Mouse (Mus musculus): Measurements from ENCODE around the gene Pdgfb. TPM values are rescaled to one million over a fixed set of nuclear protein-coding genes. Genes with fewer than 3 reads are reported as not detected.

Pdgfb gene
- total and polyA plus RNA-seq, 3 experiments = 0.23 to 0.72 TPM; not detected in 1

- TF ChIP-seq RCOR1 (IDR thresholded peaks at IDR 0.05; ENCODE audit: low read depth, low read length) = no peak
- TF ChIP-seq JUND (IDR thresholded peaks at IDR 0.05; ENCODE audit: low read depth, low read length) = no peak
- TF ChIP-seq SMC3 (IDR thresholded peaks at IDR 0.05; ENCODE audit: low read depth, low read length) = no peak
- Histone ChIP-seq H3K9me3 (replicated peaks; ENCODE audit: insufficient read depth, low read length) (no peaks in the 10 kb centered on the region), H3K27ac (ENCODE audit: control insufficient read depth, low read depth, low read length) (no peak overlapping the region), H3K27me3 (ENCODE audit: control insufficient read depth in 1 of 2, insufficient read depth in 2 of 2, low read length in 2 of 2) (peaks cover 0 to 7% of the 10 kb centered on the region in 2 experiments; a peak in 2 of 4 replicates), H3K36me3 (ENCODE audit: control insufficient read depth in 1 of 2, insufficient read depth in 2 of 2, low read length in 2 of 2) (peaks cover 0 to 5% of the 10 kb centered on the region in 2 experiments; a peak in 1 of 4 replicates), H3K79me2 (ENCODE audit: control insufficient read depth, insufficient read depth, low read length, poor library complexity) (no peaks in the 10 kb centered on the region), H3K4me1 (ENCODE audit: control insufficient read depth in 1 of 2, insufficient read depth in 2 of 2, low read length in 2 of 2) (peaks cover 0 to 19% of the 10 kb centered on the region in 2 experiments; a peak in 2 of 4 replicates), H3K9ac (ENCODE audit: control insufficient read depth, low read depth, low read length, poor library complexity, severe bottlenecking) (no peak overlapping the region), H3K4me3 (ENCODE audit: control insufficient read depth in 1 of 2, insufficient read depth in 1 of 2, low read depth in 2 of 2, low read length in 2 of 2) (no peak overlapping the region)
- no peak for DNase-seq (ENCODE audit: low read depth, low spot score)
Observed at GRCm38 (mm10) chr15:80011778-80012526, 2.8 kb downstream of the Pdgfb start.

- Histone ChIP-seq H3K9me3 (replicated peaks; ENCODE audit: insufficient read depth, low read length) (no peaks in the 10 kb centered on the region), H3K27me3 (ENCODE audit: control insufficient read depth in 1 of 2, insufficient read depth in 2 of 2, low read length in 2 of 2) (peaks cover 0 to 7% of the 10 kb centered on the region in 2 experiments; a peak in 2 of 4 replicates), H3K4me1 (ENCODE audit: control insufficient read depth in 1 of 2, insufficient read depth in 2 of 2, low read length in 2 of 2) (peaks cover 0 to 14% of the 10 kb centered on the region in 2 experiments; a peak in 2 of 4 replicates), H3K9ac (ENCODE audit: control insufficient read depth, low read depth, low read length, poor library complexity, severe bottlenecking) (no peak overlapping the region), H3K27ac (ENCODE audit: control insufficient read depth, low read depth, low read length) (no peak overlapping the region), H3K4me3 (ENCODE audit: control insufficient read depth in 1 of 2, insufficient read depth in 1 of 2, low read depth in 2 of 2, low read length in 2 of 2) (no peak overlapping the region), H3K36me3 (ENCODE audit: control insufficient read depth in 1 of 2, insufficient read depth in 2 of 2, low read length in 2 of 2) (peaks cover 0 to 5% of the 10 kb centered on the region in 2 experiments; a peak in 1 of 4 replicates), H3K79me2 (ENCODE audit: control insufficient read depth, insufficient read depth, low read length, poor library complexity) (no peaks in the 10 kb centered on the region)
- no peak for TF ChIP-seq JUND (IDR thresholded peaks at IDR 0.05; ENCODE audit: low read depth, low read length)
- TF ChIP-seq CHD2 (IDR thresholded peaks at IDR 0.05; ENCODE audit: low read length) = no peak
- no peak for TF ChIP-seq ZMIZ1 (IDR thresholded peaks at IDR 0.05; ENCODE audit: low read depth, low read length)
- TF ChIP-seq POLR2AphosphoS5 (IDR thresholded peaks at IDR 0.05; ENCODE audit: borderline replicate concordance, low read depth, low read length) = no peak
- no peak for TF ChIP-seq POLR2AphosphoS2 (IDR thresholded peaks at IDR 0.05; ENCODE audit: low read length)
- no peak for TF ChIP-seq ETS1 (IDR thresholded peaks at IDR 0.05; ENCODE audit: low read depth, low read length)
- TF ChIP-seq NELFE (IDR thresholded peaks at IDR 0.05; ENCODE audit: low read depth, low read length) = no peak
- DNase-seq (ENCODE audit: low read depth, low spot score) = no peak
Observed at GRCm38 (mm10) chr15:80011194-80011593, 3.6 kb downstream of the Pdgfb start.

DNA sequence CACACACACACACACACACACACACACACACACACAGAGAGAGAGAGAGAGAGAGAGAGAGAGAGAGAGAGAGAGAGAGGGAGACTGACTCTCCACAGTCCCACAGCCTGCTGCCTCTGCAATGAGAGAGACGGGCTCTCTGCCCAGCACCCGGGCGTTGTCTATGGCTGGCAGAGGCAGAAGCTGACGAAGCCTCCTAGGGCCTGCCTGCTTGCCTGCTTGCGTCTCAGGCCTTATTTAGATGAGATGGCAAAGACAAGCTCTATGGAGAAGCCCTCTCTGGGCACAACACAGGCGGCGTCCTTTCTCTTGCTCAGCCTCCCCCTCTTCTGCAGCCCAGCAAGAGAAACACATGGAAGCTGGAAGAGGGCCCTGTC is 4.6 kb downstream of the Pdgfb start:
- no peak overlapping the region for H3K4me3 ChIP-seq (ENCODE audit: control insufficient read depth in 1 of 2, insufficient read depth in 1 of 2, low read depth in 2 of 2, low read length in 2 of 2)
- no peak overlapping the region for H3K9ac ChIP-seq (ENCODE audit: control insufficient read depth, low read depth, low read length, poor library complexity, severe bottlenecking)
- H3K9me3 ChIP-seq (replicated peaks; ENCODE audit: insufficient read depth, low read length) = no peaks in the 10 kb centered on the region
- H3K27ac ChIP-seq (ENCODE audit: control insufficient read depth, low read depth, low read length) = no peak overlapping the region
- peaks cover 0 to 7% of the 10 kb centered on the region in 2 experiments; a peak in 2 of 4 replicates for H3K27me3 ChIP-seq (ENCODE audit: control insufficient read depth in 1 of 2, insufficient read depth in 2 of 2, low read length in 2 of 2)
- no peaks in the 10 kb centered on the region for H3K79me2 ChIP-seq (ENCODE audit: control insufficient read depth, insufficient read depth, low read length, poor library complexity)
- no peak for DNase-seq (ENCODE audit: low read depth, low spot score)
- TF ChIP-seq NRF1 (IDR thresholded peaks at IDR 0.05; ENCODE audit: insufficient read depth, low read depth, low read length, poor library complexity, severe bottlenecking) = no peak
- TF ChIP-seq POLR2AphosphoS2 (IDR thresholded peaks at IDR 0.05; ENCODE audit: low read length) = no peak
- no peak for TF ChIP-seq ZNF384 (IDR thresholded peaks at IDR 0.05; ENCODE audit: low read depth, low read length)
- TF ChIP-seq BHLHE40 (IDR thresholded peaks at IDR 0.05; ENCODE audit: borderline replicate concordance, low read depth, low read length) = no peak
- no peak for TF ChIP-seq MEF2A (IDR thresholded peaks at IDR 0.05; ENCODE audit: extremely low read depth, insufficient replicate concordance, low read depth, low read length, poor library complexity, severe bottlenecking)
- no peak for TF ChIP-seq RCOR1 (IDR thresholded peaks at IDR 0.05; ENCODE audit: low read depth, low read length)
- no peak for TF ChIP-seq MAZ (IDR thresholded peaks at IDR 0.05; ENCODE audit: low read depth, low read length)
- TF ChIP-seq USF1 (IDR thresholded peaks at IDR 0.05; ENCODE audit: low read depth, low read length) = no peak
- TF ChIP-seq EP300 (IDR thresholded peaks at IDR 0.05; ENCODE audit: low read depth in 1 of 2, low read length in 2 of 2) = no peak
- TF ChIP-seq CHD1 (IDR thresholded peaks at IDR 0.05; ENCODE audit: low read depth, low read length) = no peak
- no peak for TF ChIP-seq CTCF (IDR thresholded peaks at IDR 0.05 in 2 of 3, conservative IDR thresholded peaks at IDR 0.05 in 1 of 3; ENCODE audit: control insufficient read depth in 1 of 3, insufficient read depth in 1 of 3, low read depth in 2 of 3, low read length in 3 of 3, poor library complexity in 1 of 3, severe bottlenecking in 1 of 3)
- TF ChIP-seq SIN3A (IDR thresholded peaks at IDR 0.05; ENCODE audit: low read length) = no peak
- no peak for TF ChIP-seq RAD21 (IDR thresholded peaks at IDR 0.05; ENCODE audit: low read depth, low read length)
- no peak for TF ChIP-seq USF2 (IDR thresholded peaks at IDR 0.05; ENCODE audit: borderline replicate concordance in 1 of 2, insufficient read depth in 1 of 2, low read depth in 1 of 2, low read length in 2 of 2)
- TF ChIP-seq TBP (IDR thresholded peaks at IDR 0.05; ENCODE audit: low read depth, low read length) = no peak
- no peak for TF ChIP-seq GABPA (IDR thresholded peaks at IDR 0.05; ENCODE audit: low read depth, low read length)
- H3K4me1 ChIP-seq (ENCODE audit: control insufficient read depth in 1 of 2, insufficient read depth in 2 of 2, low read length in 2 of 2) = peaks cover 7 to 13% of the 10 kb centered on the region in 2 experiments
- H3K36me3 ChIP-seq (ENCODE audit: control insufficient read depth in 1 of 2, insufficient read depth in 2 of 2, low read length in 2 of 2) = peaks cover 0 to 8% of the 10 kb centered on the region in 2 experiments; a peak in 2 of 4 replicates

All from MEL (cell line).